Comparison of ENCODE assay signal across 22 mouse cellular contexts in the genomic region with DNA sequence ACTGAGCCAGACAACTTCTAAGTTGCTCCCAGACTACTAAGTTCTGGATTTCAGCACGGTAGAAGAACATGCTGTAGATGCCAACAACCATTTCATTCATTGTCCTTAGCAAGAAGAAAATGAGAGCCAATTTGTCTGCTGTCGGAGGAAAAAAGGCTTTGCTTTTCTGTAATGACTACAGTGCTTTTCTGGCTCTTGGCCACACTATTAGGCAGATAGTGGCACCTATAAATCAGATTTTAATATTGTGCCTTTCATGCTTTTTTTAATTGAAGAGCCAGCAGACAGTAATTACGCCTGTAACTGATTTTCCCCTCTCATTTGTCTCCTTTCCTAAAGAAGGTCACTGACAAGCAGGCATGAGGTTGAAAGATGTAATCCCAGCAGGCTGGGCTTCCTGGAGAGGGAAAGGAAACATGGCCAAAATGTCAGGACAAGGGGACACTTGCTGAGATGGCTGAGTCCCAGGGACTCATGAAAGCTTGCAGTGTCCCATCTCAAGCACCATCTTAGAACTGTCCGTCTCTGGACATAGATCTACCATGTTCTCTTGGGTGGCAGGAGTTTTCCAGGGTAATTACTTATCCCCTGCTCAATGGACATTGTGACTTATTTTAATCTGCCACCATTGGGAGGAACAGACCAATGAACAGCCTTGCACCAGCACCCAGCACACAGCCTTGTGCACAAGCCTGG. TPM values are rescaled to one million over a fixed set of nuclear protein-coding genes. Genes with fewer than 3 reads are reported as not detected.
DNase-seq lines count a peak whose midpoint lies in the region; ATAC-seq and TF ChIP-seq lines count a peak whose summit lies in the region.
"Had no signal": no experiment of that assay in that cellular context is flagged by ENCODE, and none has a peak within 500 bp of the region (broad histone marks: within the 10 kb centered on the region; RNA-seq: fewer than 3 reads in every experiment).

No protein-coding gene starts in this region.

- no peaks in the 10 kb centered on the region for H3K27me3 ChIP-seq in forebrain, postnatal 0 days (ENCODE audit: insufficient read depth, low read length)
- H3K27me3 ChIP-seq in forebrain, embryonic 10.5 days (ENCODE audit: poor library complexity, severe bottlenecking), result no peaks in the 10 kb centered on the region
- no peaks in the 10 kb centered on the region for H3K27me3 ChIP-seq in hindbrain, postnatal 0 days (ENCODE audit: insufficient read depth, low read length)
- no peaks in the 10 kb centered on the region for H3K27me3 ChIP-seq in hindbrain, embryonic 10.5 days (ENCODE audit: insufficient read depth, poor library complexity, severe bottlenecking)
- H3K27me3 ChIP-seq in neural tube, embryonic 13.5 days, result no peaks in the 10 kb centered on the region
- H3K27me3 ChIP-seq in neural tube, embryonic 15.5 days (replicated peaks), result no peaks in the 10 kb centered on the region
- no peaks in the 10 kb centered on the region for H3K27me3 ChIP-seq in heart, embryonic 11.5 days (ENCODE audit: control insufficient read depth, insufficient read depth, low read length)
- H3K27me3 ChIP-seq: Patski had no signal

- no peaks in the 10 kb centered on the region for H3K4me1 ChIP-seq in forebrain, postnatal 0 days (ENCODE audit: insufficient read depth)
- peaks cover 21% of the 10 kb centered on the region for H3K4me1 ChIP-seq in forebrain, embryonic 10.5 days
- H3K4me1 ChIP-seq in hindbrain, postnatal 0 days (ENCODE audit: insufficient read depth, low read length), result no peaks in the 10 kb centered on the region
- H3K4me1 ChIP-seq in hindbrain, embryonic 10.5 days (replicated peaks), result peaks cover 23% of the 10 kb centered on the region
- peaks cover 44% of the 10 kb centered on the region for H3K4me1 ChIP-seq in neural tube, embryonic 13.5 days (replicated peaks)
- peaks cover 41% of the 10 kb centered on the region for H3K4me1 ChIP-seq in neural tube, embryonic 15.5 days
- H3K4me1 ChIP-seq in heart, embryonic 11.5 days (ENCODE audit: control insufficient read depth, insufficient read depth, low read length), result 0 out of 2 replicates have a peak, but pooled peaks cover 3% of the 10 kb centered on the region

- H3K36me3 ChIP-seq in forebrain, postnatal 0 days (ENCODE audit: insufficient read depth), result no peaks in the 10 kb centered on the region
- no peaks in the 10 kb centered on the region for H3K36me3 ChIP-seq in forebrain, embryonic 10.5 days (replicated peaks)
- H3K36me3 ChIP-seq in hindbrain, postnatal 0 days (ENCODE audit: insufficient read depth, low read length), result no peaks in the 10 kb centered on the region
- no peaks in the 10 kb centered on the region for H3K36me3 ChIP-seq in hindbrain, embryonic 10.5 days
- no peaks in the 10 kb centered on the region for H3K36me3 ChIP-seq in neural tube, embryonic 13.5 days
- H3K36me3 ChIP-seq in neural tube, embryonic 15.5 days, result no peaks in the 10 kb centered on the region
- no peaks in the 10 kb centered on the region for H3K36me3 ChIP-seq in heart, embryonic 11.5 days (ENCODE audit: control insufficient read depth, insufficient read depth, low read length)
- H3K36me3 ChIP-seq: embryonic facial prominence, embryonic 10.5 days; G1E; heart, embryonic 12.5 days had no signal

- H3K4me2 ChIP-seq in forebrain, postnatal 0 days (ENCODE audit: low read depth), result no peak overlapping the region
- no peak overlapping the region for H3K4me2 ChIP-seq in hindbrain, postnatal 0 days (ENCODE audit: low read depth, low read length)
- no peak overlapping the region for H3K4me2 ChIP-seq in neural tube, embryonic 13.5 days
- no peak overlapping the region for H3K4me2 ChIP-seq in neural tube, embryonic 15.5 days
- no peak overlapping the region for H3K4me2 ChIP-seq in heart, embryonic 11.5 days
- H3K4me2 ChIP-seq: heart, embryonic 12.5 days had no signal

- no peak overlapping the region for H3K9ac ChIP-seq in forebrain, postnatal 0 days
- H3K9ac ChIP-seq in hindbrain, postnatal 0 days (replicated peaks; ENCODE audit: low read length), result no peak overlapping the region
- no peak overlapping the region for H3K9ac ChIP-seq in neural tube, embryonic 13.5 days
- no peak overlapping the region for H3K9ac ChIP-seq in neural tube, embryonic 15.5 days (replicated peaks)
- no peak overlapping the region for H3K9ac ChIP-seq in heart, embryonic 11.5 days (ENCODE audit: low read depth, low read length)
- H3K9ac ChIP-seq: heart, embryonic 12.5 days had no signal

- WGBS in forebrain, postnatal 0 days, result 40% methylated on average over 4 of the region's 4 CpGs
- 91% methylated on average over 4 of the region's 4 CpGs for WGBS in forebrain, embryonic 10.5 days
- WGBS in hindbrain, postnatal 0 days, result 30% methylated on average over 4 of the region's 4 CpGs
- 86% methylated on average over 4 of the region's 4 CpGs for WGBS in hindbrain, embryonic 10.5 days
- 35% methylated on average over 4 of the region's 4 CpGs for WGBS in neural tube, embryonic 13.5 days
- 28% methylated on average over 4 of the region's 4 CpGs for WGBS in neural tube, embryonic 15.5 days
- WGBS in heart, embryonic 11.5 days (ENCODE audit: insufficient replicate concordance), result 69% methylated on average over 4 of the region's 4 CpGs

- H3K4me3 ChIP-seq in forebrain, postnatal 0 days (ENCODE audit: low read depth, low read length), result no peak overlapping the region
- no peak overlapping the region for H3K4me3 ChIP-seq in forebrain, embryonic 10.5 days
- no peak overlapping the region for H3K4me3 ChIP-seq in hindbrain, postnatal 0 days (ENCODE audit: low read length)
- no peak overlapping the region for H3K4me3 ChIP-seq in hindbrain, embryonic 10.5 days
- no peak overlapping the region for H3K4me3 ChIP-seq in neural tube, embryonic 13.5 days
- H3K4me3 ChIP-seq in neural tube, embryonic 15.5 days (replicated peaks), result no peak overlapping the region
- no peak overlapping the region for H3K4me3 ChIP-seq in heart, embryonic 11.5 days (ENCODE audit: low read depth, low read length)
- H3K4me3 ChIP-seq: embryonic facial prominence, embryonic 10.5 days; heart, adult 2 months; heart, embryonic 12.5 days had no signal

- DNase-seq in forebrain, postnatal 0 days, result no peak
- no peak for DNase-seq in forebrain, embryonic 10.5 days (ENCODE audit: extremely low spot score, low spot score)
- peak; percentile 50 for DNase-seq in hindbrain, postnatal 0 days (ENCODE audit: low spot score)
- no peak for DNase-seq in hindbrain, embryonic 10.5 days (ENCODE audit: low spot score)
- no peak for DNase-seq in neural tube, embryonic 10.5 days (ENCODE audit: extremely low spot score, low spot score)
- DNase-seq: adrenal gland, postnatal 14 days; B cell, adult 2 months; cerebellum, adult 18-20 months; cerebellum, adult 9-11 months; gastrocnemius, postnatal 14 days; heart, adult 2 months had no signal

- peak; percentile 25; the same call in 1 of the 2 replicates for ATAC-seq in forebrain, postnatal 0 days
- ATAC-seq in hindbrain, postnatal 0 days, result no peak
- ATAC-seq in neural tube, embryonic 13.5 days (ENCODE audit: low read depth), result peak; percentile 42; the same call in 1 of the 2 replicates
- ATAC-seq in neural tube, embryonic 15.5 days (ENCODE audit: low FRiP score), result 0 out of 2 replicates have a peak, but pooled peaks have one; percentile 24
- no peak for ATAC-seq in heart, embryonic 11.5 days (replicated peaks; ENCODE audit: insufficient number of reproducible peaks, low FRiP score, low TSS enrichment)
- ATAC-seq: activated CD4-positive, CD25-positive, alpha-beta regulatory T cell, adult 4 months; CD4-positive, CD25-positive, alpha-beta regulatory T cell, adult 4 months; forebrain, embryonic 14.5 days; intestine, embryonic 16.5 days; Patski had no signal

- TF ChIP-seq CTCF in forebrain, postnatal 0 days (IDR thresholded peaks at IDR 0.05; ENCODE audit: low read depth), result no peak
- TF ChIP-seq CTCF in hindbrain, postnatal 0 days (IDR thresholded peaks at IDR 0.05; ENCODE audit: low read depth), result no peak

- H3K9me3 ChIP-seq in forebrain, postnatal 0 days (ENCODE audit: low read length), result no peaks in the 10 kb centered on the region
- no peaks in the 10 kb centered on the region for H3K9me3 ChIP-seq in forebrain, embryonic 10.5 days
- H3K9me3 ChIP-seq in hindbrain, postnatal 0 days (ENCODE audit: low read length), result no peaks in the 10 kb centered on the region
- no peaks in the 10 kb centered on the region for H3K9me3 ChIP-seq in hindbrain, embryonic 10.5 days
- H3K9me3 ChIP-seq in neural tube, embryonic 13.5 days, result no peaks in the 10 kb centered on the region
- H3K9me3 ChIP-seq in neural tube, embryonic 15.5 days (replicated peaks), result no peaks in the 10 kb centered on the region
- H3K9me3 ChIP-seq in heart, embryonic 11.5 days (replicated peaks; ENCODE audit: control insufficient read depth, low read length), result no peaks in the 10 kb centered on the region
- H3K9me3 ChIP-seq: embryonic facial prominence, embryonic 10.5 days; heart, embryonic 12.5 days had no signal

- H3K27ac ChIP-seq in forebrain, postnatal 0 days (ENCODE audit: low read depth, low read length), result no peak overlapping the region
- no peak overlapping the region for H3K27ac ChIP-seq in forebrain, embryonic 10.5 days
- H3K27ac ChIP-seq in hindbrain, postnatal 0 days, result no peak overlapping the region
- no peak overlapping the region for H3K27ac ChIP-seq in hindbrain, embryonic 10.5 days
- 0 out of 2 replicates have a peak overlapping the region, but pooled peaks have one; percentile 18 for H3K27ac ChIP-seq in neural tube, embryonic 13.5 days (replicated peaks)
- H3K27ac ChIP-seq in neural tube, embryonic 15.5 days (replicated peaks), result peak overlapping the region; percentile 28; the same call in 1 of the 2 replicates
- no peak overlapping the region for H3K27ac ChIP-seq in heart, embryonic 11.5 days (ENCODE audit: low read depth, low read length)
- H3K27ac ChIP-seq: embryonic facial prominence, embryonic 10.5 days; heart, adult 2 months had no signal

RNA-seq across cellular contexts. Expression of gene Dicer1, which starts 55.1 kb away (rescaled TPM):
- 27.5 and 38.7 TPM in 2 replicates for total RNA-seq in forebrain, postnatal 0 days (2014; rRNA removed)
- 15.8 and 28.7 TPM in 2 replicates for polyA plus RNA-seq in forebrain, postnatal 0 days (2015; fragmentation: Nextera tagmentation; extraction: Ambion mirVana)
- 47.0 and 47.7 TPM in 2 replicates for polyA plus RNA-seq in forebrain, embryonic 10.5 days (2016; fragmentation: Nextera tagmentation; extraction: Ambion mirVana)
- 26.5 and 33.5 TPM in 2 replicates for total RNA-seq in hindbrain, postnatal 0 days (2014; rRNA removed)
- polyA plus RNA-seq in hindbrain, postnatal 0 days (2015; fragmentation: Nextera tagmentation; extraction: Ambion mirVana), result 25.9 and 27.4 TPM in 2 replicates
- polyA plus RNA-seq in hindbrain, embryonic 10.5 days (2016; fragmentation: Nextera tagmentation; extraction: Ambion mirVana), result 39.1 and 40.5 TPM in 2 replicates
- polyA plus RNA-seq in neural tube, embryonic 13.5 days (2015; fragmentation: Nextera tagmentation; extraction: Ambion mirVana), result 48.2 and 53.0 TPM in 2 replicates
- 34.5 and 36.5 TPM in 2 replicates for polyA plus RNA-seq in neural tube, embryonic 15.5 days (2015; fragmentation: Nextera tagmentation; extraction: Ambion mirVana)
- polyA plus RNA-seq in heart, embryonic 11.5 days (2014; fragmentation: Nextera tagmentation; extraction: Ambion mirVana), result 15.3 and 28.8 TPM in 2 replicates

RNA-seq across cellular contexts. Expression of gene Clmn, which starts 58.0 kb away (rescaled TPM):
- 1.8 and 2.0 TPM in 2 replicates for total RNA-seq in forebrain, postnatal 0 days (2014; rRNA removed)
- 1.2 and 1.8 TPM in 2 replicates for polyA plus RNA-seq in forebrain, postnatal 0 days (2015; fragmentation: Nextera tagmentation; extraction: Ambion mirVana)
- 1.6 and 2.1 TPM in 2 replicates for polyA plus RNA-seq in forebrain, embryonic 10.5 days (2016; fragmentation: Nextera tagmentation; extraction: Ambion mirVana)
- 2.6 and 3.1 TPM in 2 replicates for total RNA-seq in hindbrain, postnatal 0 days (2014; rRNA removed)
- polyA plus RNA-seq in hindbrain, postnatal 0 days (2015; fragmentation: Nextera tagmentation; extraction: Ambion mirVana), result 1.7 and 2.6 TPM in 2 replicates
- polyA plus RNA-seq in hindbrain, embryonic 10.5 days (2016; fragmentation: Nextera tagmentation; extraction: Ambion mirVana), result 2.4 and 2.7 TPM in 2 replicates
- 1.1 and 1.2 TPM in 2 replicates for polyA plus RNA-seq in neural tube, embryonic 13.5 days (2015; fragmentation: Nextera tagmentation; extraction: Ambion mirVana)
- polyA plus RNA-seq in neural tube, embryonic 15.5 days (2015; fragmentation: Nextera tagmentation; extraction: Ambion mirVana), result 1.3 and 1.6 TPM in 2 replicates
- polyA plus RNA-seq in heart, embryonic 11.5 days (2014; fragmentation: Nextera tagmentation; extraction: Ambion mirVana), result 1.3 and 1.5 TPM in 2 replicates
- polyA plus RNA-seq: CD4-positive, CD25-positive, alpha-beta regulatory T cell, adult 4 months; G1E had no signal

Comparison
In these comparisons a context has a peak if more than half of its experiments do, and no peak if none do; other contexts are left out.
1. ATAC-seq: peak in forebrain, postnatal 0 days (single experiment), neural tube, embryonic 13.5 days (single experiment) and neural tube, embryonic 15.5 days (single experiment); none in hindbrain, postnatal 0 days (single experiment) and heart, embryonic 11.5 days (single experiment).
2. H3K27ac ChIP-seq: peak in neural tube, embryonic 13.5 days (single experiment) and neural tube, embryonic 15.5 days (single experiment); none in forebrain, postnatal 0 days (single experiment), forebrain, embryonic 10.5 days (single experiment), hindbrain, postnatal 0 days (single experiment), hindbrain, embryonic 10.5 days (single experiment) and heart, embryonic 11.5 days (single experiment).